Mouse (Mus musculus): Measurements from ENCODE around the gene Pde4a. TPM values are rescaled to one million over a fixed set of nuclear protein-coding genes. Genes with fewer than 3 reads are reported as not detected.
"Not testable (repeated sequence)": the region's sequence is repeated elsewhere in the genome, so short reads cannot be mapped to it uniquely, and the experiment has no call there.

The Pde4a gene
- polyA plus RNA-seq, 1 experiment from 2014 or later, result 1.9 TPM

- no peak overlapping the region for H3K4me2 ChIP-seq (ENCODE audit: low read depth, low read length)
- H3K9me3 ChIP-seq (replicated peaks; ENCODE audit: control insufficient read depth, low read length), result no peaks in the 10 kb centered on the region
- WGBS (ENCODE audit: insufficient replicate concordance), result 29% methylated on average over 2 of the region's 2 CpGs
- H3K4me3 ChIP-seq (ENCODE audit: low read depth, low read length), result no peak overlapping the region
- H3K36me3 ChIP-seq (ENCODE audit: control insufficient read depth, insufficient read depth), result no peaks in the 10 kb centered on the region
- peaks cover 9% of the 10 kb centered on the region; the same call in 1 of the 2 replicates for H3K4me1 ChIP-seq (ENCODE audit: control insufficient read depth, low read depth, low read length)
- H3K27me3 ChIP-seq (ENCODE audit: control insufficient read depth, insufficient read depth, low read depth, low read length), result peaks cover 63% of the 10 kb centered on the region
- no peak overlapping the region for H3K9ac ChIP-seq (ENCODE audit: low read depth, low read length)
- no peak overlapping the region for H3K27ac ChIP-seq (ENCODE audit: low read length)
- ATAC-seq (ENCODE audit: low read depth), result no peak
These were observed 85.0 kb downstream of the Pde4a start for GRCm38 (mm10) chr9:21250509-21250908.

- peaks cover 9% of the 10 kb centered on the region; the same call in 1 of the 2 replicates for H3K4me1 ChIP-seq (ENCODE audit: control insufficient read depth, low read depth, low read length)
- H3K27ac ChIP-seq (ENCODE audit: low read length), result no peak overlapping the region
- H3K9me3 ChIP-seq (replicated peaks; ENCODE audit: control insufficient read depth, low read length), result no peaks in the 10 kb centered on the region
- 68% methylated on average over 13 of the region's 13 CpGs for WGBS (ENCODE audit: insufficient replicate concordance)
- H3K9ac ChIP-seq (ENCODE audit: low read depth, low read length), result no peak overlapping the region
- H3K4me2 ChIP-seq (ENCODE audit: low read depth, low read length), result no peak overlapping the region
- no peak for ATAC-seq (ENCODE audit: low read depth)
- no peak overlapping the region for H3K4me3 ChIP-seq (ENCODE audit: low read depth, low read length)
- peaks cover 56% of the 10 kb centered on the region for H3K27me3 ChIP-seq (ENCODE audit: control insufficient read depth, insufficient read depth, low read depth, low read length)
- H3K36me3 ChIP-seq (ENCODE audit: control insufficient read depth, insufficient read depth), result no peaks in the 10 kb centered on the region
These were observed 85.7 kb downstream of the Pde4a start for GRCm38 (mm10) chr9:21251116-21251735.

GRCm38 (mm10) chr9:21254690-21255089 is 89.2 kb downstream of the Pde4a start:
- Histone ChIP-seq H3K36me3 (ENCODE audit: control insufficient read depth, insufficient read depth) (no peaks in the 10 kb centered on the region), H3K9me3 (replicated peaks; ENCODE audit: control insufficient read depth, low read length) (no peaks in the 10 kb centered on the region), H3K4me3 (ENCODE audit: low read depth, low read length) (no peak overlapping the region), H3K9ac (ENCODE audit: low read depth, low read length) (no peak overlapping the region), H3K27ac (ENCODE audit: low read length) (no peak overlapping the region), H3K27me3 (ENCODE audit: control insufficient read depth, insufficient read depth, low read depth, low read length) (peaks cover 25% of the 10 kb centered on the region), H3K4me2 (ENCODE audit: low read depth, low read length) (no peak overlapping the region), H3K4me1 (ENCODE audit: control insufficient read depth, low read depth, low read length) (peaks cover 3% of the 10 kb centered on the region; the same call in 1 of the 2 replicates)
- no peak for ATAC-seq (ENCODE audit: low read depth)

DNA sequence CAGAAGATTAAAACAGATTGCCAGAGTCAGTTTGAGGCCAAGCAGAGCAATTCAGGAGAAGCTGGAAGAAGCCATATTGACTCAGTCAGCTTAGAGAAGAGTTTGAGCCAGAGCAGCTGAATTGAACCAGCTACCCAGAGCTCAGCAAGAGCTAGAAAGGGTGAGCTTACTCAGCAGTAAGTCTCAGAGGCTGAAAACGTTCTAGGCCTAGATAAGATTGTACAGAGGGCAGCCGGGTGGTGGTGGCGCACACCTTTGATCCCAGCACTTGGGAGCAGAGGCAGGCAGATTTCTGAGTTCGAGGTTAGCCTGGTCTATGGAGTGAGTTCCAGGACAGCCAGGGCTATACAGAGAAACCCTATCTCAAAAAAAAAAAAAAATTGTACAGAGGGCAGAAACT is 90.8 kb downstream of the Pde4a start:
- not testable (repeated sequence) for H3K27ac ChIP-seq (ENCODE audit: low read length); H3K4me1 ChIP-seq (ENCODE audit: control insufficient read depth, low read depth, low read length); ATAC-seq (ENCODE audit: low read depth); H3K4me3 ChIP-seq (ENCODE audit: low read depth, low read length); H3K9me3 ChIP-seq (replicated peaks; ENCODE audit: control insufficient read depth, low read length); H3K27me3 ChIP-seq (ENCODE audit: control insufficient read depth, insufficient read depth, low read depth, low read length); H3K36me3 ChIP-seq (ENCODE audit: control insufficient read depth, insufficient read depth); H3K4me2 ChIP-seq (ENCODE audit: low read depth, low read length); H3K9ac ChIP-seq (ENCODE audit: low read depth, low read length)
- WGBS (ENCODE audit: insufficient replicate concordance), result 54% methylated on average over 4 of the region's 4 CpGs

GRCm38 (mm10) chr9:21260491-21261040 is 95.1 kb downstream of the Pde4a start:
- Histone ChIP-seq H3K9ac (ENCODE audit: low read depth, low read length) (no peak overlapping the region), H3K36me3 (ENCODE audit: control insufficient read depth, insufficient read depth) (no peaks in the 10 kb centered on the region), H3K9me3 (replicated peaks; ENCODE audit: control insufficient read depth, low read length) (no peaks in the 10 kb centered on the region), H3K4me2 (ENCODE audit: low read depth, low read length) (no peak overlapping the region), H3K4me1 (ENCODE audit: control insufficient read depth, low read depth, low read length) (peaks cover 29% of the 10 kb centered on the region), H3K27ac (ENCODE audit: low read length) (no peak overlapping the region), H3K4me3 (ENCODE audit: low read depth, low read length) (no peak overlapping the region), H3K27me3 (ENCODE audit: control insufficient read depth, insufficient read depth, low read depth, low read length) (no peaks in the 10 kb centered on the region)
- WGBS (ENCODE audit: insufficient replicate concordance), result 55% methylated on average over 6 of the region's 6 CpGs
- ATAC-seq (ENCODE audit: low read depth), result no peak

GRCm38 (mm10) chr9:21261831-21262230 is 96.3 kb downstream of the Pde4a start:
- Histone ChIP-seq H3K4me1 (ENCODE audit: control insufficient read depth, low read depth, low read length) (peaks cover 39% of the 10 kb centered on the region), H3K27ac (ENCODE audit: low read length) (no peak overlapping the region), H3K9me3 (replicated peaks; ENCODE audit: control insufficient read depth, low read length) (no peaks in the 10 kb centered on the region), H3K27me3 (ENCODE audit: control insufficient read depth, insufficient read depth, low read depth, low read length) (no peaks in the 10 kb centered on the region), H3K4me3 (ENCODE audit: low read depth, low read length) (no peak overlapping the region), H3K9ac (ENCODE audit: low read depth, low read length) (no peak overlapping the region), H3K4me2 (ENCODE audit: low read depth, low read length) (no peak overlapping the region), H3K36me3 (ENCODE audit: control insufficient read depth, insufficient read depth) (peaks cover 4% of the 10 kb centered on the region)
- no peak for ATAC-seq (ENCODE audit: low read depth)
- 28% methylated on average over 2 of the region's 2 CpGs for WGBS (ENCODE audit: insufficient replicate concordance)

Other genes starting within 250 kb of the Pde4a start
- gene Dnmt1, start 205.8 kb upstream of the Pde4a start, polyA plus RNA-seq (2015; fragmentation: Nextera tagmentation; extraction: Ambion mirVana), result 53.4 and 55.7 TPM in 2 replicates
- gene S1pr2, start 188.9 kb upstream of the Pde4a start, polyA plus RNA-seq (2015; fragmentation: Nextera tagmentation; extraction: Ambion mirVana), result 3.1 and 3.5 TPM in 2 replicates
- 58.0 and 59.8 TPM in 2 replicates for gene Mrpl4, start 163.0 kb upstream of the Pde4a start, polyA plus RNA-seq (2015; fragmentation: Nextera tagmentation; extraction: Ambion mirVana)
- 10.6 and 11.9 TPM in 2 replicates for gene Icam1, start 149.7 kb upstream of the Pde4a start, polyA plus RNA-seq (2015; fragmentation: Nextera tagmentation; extraction: Ambion mirVana)
- gene Icam4, start 136.3 kb upstream of the Pde4a start, polyA plus RNA-seq (2015; fragmentation: Nextera tagmentation; extraction: Ambion mirVana), result 172 and 184 TPM in 2 replicates
- 0.26 and 0.30 TPM in 2 replicates for gene Icam5, start 133.6 kb upstream of the Pde4a start, polyA plus RNA-seq (2015; fragmentation: Nextera tagmentation; extraction: Ambion mirVana)
- gene Zglp1, start 98.6 kb upstream of the Pde4a start, polyA plus RNA-seq (2015; fragmentation: Nextera tagmentation; extraction: Ambion mirVana), result 0.43 TPM in 1 of 2 replicates, not detected in the other
- 0.18 and 0.20 TPM in 2 replicates for gene Gm49373, start 92.6 kb upstream of the Pde4a start, polyA plus RNA-seq (2015; fragmentation: Nextera tagmentation; extraction: Ambion mirVana)
- 26.5 and 26.6 TPM in 2 replicates for gene Fdx1l, start 92.1 kb upstream of the Pde4a start, polyA plus RNA-seq (2015; fragmentation: Nextera tagmentation; extraction: Ambion mirVana)
- 0.85 and 1.6 TPM in 2 replicates for gene Gm38431, start 73.7 kb upstream of the Pde4a start, polyA plus RNA-seq (2015; fragmentation: Nextera tagmentation; extraction: Ambion mirVana)
- gene Raver1, start 73.7 kb upstream of the Pde4a start, polyA plus RNA-seq (2015; fragmentation: Nextera tagmentation; extraction: Ambion mirVana), result 17.6 and 19.8 TPM in 2 replicates
- 8.0 and 8.9 TPM in 2 replicates for gene Tyk2, start 34.5 kb upstream of the Pde4a start, polyA plus RNA-seq (2015; fragmentation: Nextera tagmentation; extraction: Ambion mirVana)
- 104 and 106 TPM in 2 replicates for gene Cdc37, start 15.7 kb upstream of the Pde4a start, polyA plus RNA-seq (2015; fragmentation: Nextera tagmentation; extraction: Ambion mirVana)
- gene Keap1, start 73.6 kb downstream of the Pde4a start, polyA plus RNA-seq (2015; fragmentation: Nextera tagmentation; extraction: Ambion mirVana), result 26.2 and 27.7 TPM in 2 replicates
- 0.13 and 0.14 TPM in 2 replicates for gene S1pr5, start 82.7 kb downstream of the Pde4a start, polyA plus RNA-seq (2015; fragmentation: Nextera tagmentation; extraction: Ambion mirVana)
- 90.4 and 95.3 TPM in 2 replicates for gene Atg4d, start 99.6 kb downstream of the Pde4a start, polyA plus RNA-seq (2015; fragmentation: Nextera tagmentation; extraction: Ambion mirVana)
- gene Kri1, start 122.3 kb downstream of the Pde4a start, polyA plus RNA-seq (2015; fragmentation: Nextera tagmentation; extraction: Ambion mirVana), result 5.5 and 8.1 TPM in 2 replicates
- gene Cdkn2d, start 125.7 kb downstream of the Pde4a start, polyA plus RNA-seq (2015; fragmentation: Nextera tagmentation; extraction: Ambion mirVana), result 120 and 128 TPM in 2 replicates
- 0.08 and 1.1 TPM in 2 replicates for gene Ap1m2, start 146.6 kb downstream of the Pde4a start, polyA plus RNA-seq (2015; fragmentation: Nextera tagmentation; extraction: Ambion mirVana)
- 16.9 TPM in 2 replicates for gene Slc44a2, start 155.0 kb downstream of the Pde4a start, polyA plus RNA-seq (2015; fragmentation: Nextera tagmentation; extraction: Ambion mirVana)
- 34.9 and 37.2 TPM in 2 replicates for gene Ilf3, start 202.2 kb downstream of the Pde4a start, polyA plus RNA-seq (2015; fragmentation: Nextera tagmentation; extraction: Ambion mirVana)
- gene Qtrt1, start 246.1 kb downstream of the Pde4a start, polyA plus RNA-seq (2015; fragmentation: Nextera tagmentation; extraction: Ambion mirVana), result 14.6 and 15.8 TPM in 2 replicates

Data from liver, embryonic 16.5 days (tissue).